Mouse (Mus musculus) heart, adult 2 months (tissue): ENCODE data around the gene Wdr18. TPM values are rescaled to one million over a fixed set of nuclear protein-coding genes. Genes with fewer than 3 reads are reported as not detected.

Experiments
- DNase-seq, 2 experiments: peaks; one replicate each; pipeline ENCODE4 v3.0.0; 2021
- H3K27ac ChIP-seq: fragments of 200-600 bp; 2 replicates; pipeline ENCODE4 v1.8.1; 2022
- H3K27me3 ChIP-seq: fragments of 200-500 bp; 2 replicates; pipeline ENCODE4 v1.6.1; 2012; ENCODE audit warnings: mild to moderate bottlenecking, low read length, inconsistent platforms, mixed read lengths; ENCODE audit not compliant: control insufficient read depth, insufficient read depth
- H3K36me3 ChIP-seq: fragments of 200-500 bp; 2 replicates; pipeline ENCODE4 v1.6.1; 2012; ENCODE audit warnings: low read length, inconsistent platforms; ENCODE audit not compliant: control insufficient read depth, insufficient read depth
- H3K4me1 ChIP-seq: fragments of 200-500 bp; 2 replicates; pipeline ENCODE4 v1.6.1; 2011; ENCODE audit warnings: low read length; ENCODE audit not compliant: control insufficient read depth, insufficient read depth
- H3K4me3 ChIP-seq: fragments of 200-600 bp; 2 replicates; pipeline ENCODE4 v1.8.1; 2022
- H3K79me2 ChIP-seq: fragments of 200-500 bp; replicated peaks from 2 replicates; pipeline ENCODE4 v1.6.1; 2012; ENCODE audit warnings: mild to moderate bottlenecking, inconsistent platforms, low read length, moderate library complexity, mixed read lengths; ENCODE audit not compliant: control insufficient read depth, insufficient read depth
- H3K9ac ChIP-seq: fragments of 200-500 bp; 2 replicates; pipeline ENCODE4 v1.6.1; 2012; ENCODE audit warnings: low read depth, mild to moderate bottlenecking, control low read depth, inconsistent platforms, low read length, mixed read lengths
- CTCF ChIP-seq: fragments of 200-600 bp; IDR thresholded peaks from 2 replicates; pipeline ENCODE4 v1.8.1; 2022; ENCODE audit warnings: antibody characterized with exemption, mild to moderate bottlenecking, moderate library complexity
- EP300 ChIP-seq: fragments of 200-500 bp; IDR thresholded peaks from 2 replicates; pipeline ENCODE4 v1.6.1; 2011; ENCODE audit warnings: low read depth, low read length, control low read depth; ENCODE audit not compliant: insufficient read depth
- POLR2A ChIP-seq: fragments of 200-500 bp; IDR thresholded peaks from 2 replicates; pipeline ENCODE4 v1.6.1; 2011; ENCODE audit warnings: mild to moderate bottlenecking, low read depth, low read length, control low read depth; ENCODE audit not compliant: insufficient read depth
- WGBS: fragments of 180-500 bp; shearing (Covaris S2); methylation state at CpG from one replicate; pipeline ENCODE4 v1.1.7; 2018; 5-methylcytosine and 5-hydroxymethylcytosine counted together
- intact Hi-C: fragments of 180-260 bp; cut with DNase I; formaldehyde crosslinking; loops from one replicate; pipeline ENCODE4 v1.15.1; 2025
- polyA plus RNA-seq: library from polyadenylated mRNA; depleted of rRNA; stranded (reverse); fragments of >200 nt; gene quantifications from 2 replicates; pipeline ENCODE4 v1.2.3, GENCODE M21; 2012
- total RNA-seq, 2 experiments: library from RNA; stranded (reverse); gene quantifications; 2 replicates each; pipeline ENCODE4 v1.2.3; 2021

Wdr18 gene
- total and polyA plus RNA-seq, 3 experiments = 27.8 to 32.2 (median 29.4) TPM

DNA sequence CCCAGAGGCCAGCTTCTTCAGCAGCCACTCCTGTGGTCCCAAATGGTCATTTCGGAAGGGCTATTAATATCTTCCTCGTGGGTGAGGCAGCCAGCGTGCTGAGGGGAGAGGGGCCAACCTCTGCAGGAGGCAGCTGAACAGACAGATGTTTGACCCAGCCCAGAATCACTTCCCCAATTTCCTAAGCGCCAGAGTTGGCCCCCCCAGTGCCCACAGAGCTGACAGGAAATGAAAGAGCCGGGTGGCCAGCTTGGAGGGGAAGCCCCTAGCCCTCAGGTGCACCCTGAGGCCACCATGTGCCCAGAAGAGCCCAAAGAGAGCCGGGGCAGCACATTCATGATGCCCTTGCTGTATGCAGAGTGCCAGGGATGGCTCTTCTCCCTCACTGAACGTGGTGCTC lies 19.2 kb upstream of the Wdr18 start:
- Histone ChIP-seq H3K27me3 (no peaks in the 10 kb centered on the region), H3K9ac (no peak overlapping the region), H3K36me3 (no peaks in the 10 kb centered on the region), H3K27ac (no peak overlapping the region), H3K4me1 (peaks cover 7% of the 10 kb centered on the region), H3K79me2 (no peaks in the 10 kb centered on the region), H3K4me3 (no peak overlapping the region)
- TF ChIP-seq CTCF = no peak
- 0 out of 2 replicates have a peak, but pooled peaks have one; percentile 45 for TF ChIP-seq EP300
- no peak for TF ChIP-seq POLR2A
- peak in 1 of 2 experiments; percentile 77 for DNase-seq
- WGBS = 36% methylated on average over 7 of the region's 7 CpGs
- intact Hi-C loops = no loop called here

GRCm38 (mm10) chr10:79942988-79943387 lies 17.0 kb upstream of the Wdr18 start:
- DNase-seq = no peak
- no peaks in the 10 kb centered on the region for H3K79me2 ChIP-seq
- no peak for TF ChIP-seq EP300
- H3K4me3 ChIP-seq = no peak overlapping the region
- H3K36me3 ChIP-seq = no peaks in the 10 kb centered on the region
- WGBS = 88% methylated on average over 1 of the region's 1 CpGs
- no peaks in the 10 kb centered on the region for H3K4me1 ChIP-seq
- H3K27me3 ChIP-seq = no peaks in the 10 kb centered on the region
- H3K9ac ChIP-seq = no peak overlapping the region
- no peak overlapping the region for H3K27ac ChIP-seq
- intact Hi-C loops = no loop called here

DNA sequence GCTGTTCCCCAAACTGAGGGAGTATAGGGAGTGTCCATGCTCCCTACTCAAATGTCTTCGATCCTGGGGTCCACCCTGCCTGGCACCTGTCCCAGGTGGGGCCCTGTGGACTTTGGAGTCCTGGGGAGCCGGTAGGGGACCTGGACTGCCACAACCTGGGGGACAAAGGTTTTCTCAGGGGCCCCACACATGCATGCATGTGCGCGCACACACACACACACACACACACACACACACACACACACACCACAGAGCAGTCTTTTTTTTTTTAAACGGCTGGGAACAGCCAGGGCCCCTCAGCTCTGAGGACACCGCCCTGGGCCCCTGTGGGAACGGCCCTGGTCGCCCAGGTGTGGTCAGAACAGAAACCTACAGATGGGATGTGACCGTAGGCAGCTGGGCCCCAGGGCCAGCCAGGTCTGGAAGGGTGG lies 16.5 kb upstream of the Wdr18 start:
- Histone ChIP-seq H3K9ac (no peak overlapping the region), H3K36me3 (no peaks in the 10 kb centered on the region), H3K79me2 (no peaks in the 10 kb centered on the region), H3K4me3 (no peak overlapping the region), H3K27me3 (no peaks in the 10 kb centered on the region), H3K27ac (no peak overlapping the region), H3K4me1 (no peaks in the 10 kb centered on the region)
- TF ChIP-seq EP300 = no peak
- TF ChIP-seq POLR2A = no peak
- TF ChIP-seq CTCF = no peak
- intact Hi-C loops = no loop called here
- no peak for DNase-seq
- WGBS = 89% methylated on average over 9 of the region's 9 CpGs

DNA sequence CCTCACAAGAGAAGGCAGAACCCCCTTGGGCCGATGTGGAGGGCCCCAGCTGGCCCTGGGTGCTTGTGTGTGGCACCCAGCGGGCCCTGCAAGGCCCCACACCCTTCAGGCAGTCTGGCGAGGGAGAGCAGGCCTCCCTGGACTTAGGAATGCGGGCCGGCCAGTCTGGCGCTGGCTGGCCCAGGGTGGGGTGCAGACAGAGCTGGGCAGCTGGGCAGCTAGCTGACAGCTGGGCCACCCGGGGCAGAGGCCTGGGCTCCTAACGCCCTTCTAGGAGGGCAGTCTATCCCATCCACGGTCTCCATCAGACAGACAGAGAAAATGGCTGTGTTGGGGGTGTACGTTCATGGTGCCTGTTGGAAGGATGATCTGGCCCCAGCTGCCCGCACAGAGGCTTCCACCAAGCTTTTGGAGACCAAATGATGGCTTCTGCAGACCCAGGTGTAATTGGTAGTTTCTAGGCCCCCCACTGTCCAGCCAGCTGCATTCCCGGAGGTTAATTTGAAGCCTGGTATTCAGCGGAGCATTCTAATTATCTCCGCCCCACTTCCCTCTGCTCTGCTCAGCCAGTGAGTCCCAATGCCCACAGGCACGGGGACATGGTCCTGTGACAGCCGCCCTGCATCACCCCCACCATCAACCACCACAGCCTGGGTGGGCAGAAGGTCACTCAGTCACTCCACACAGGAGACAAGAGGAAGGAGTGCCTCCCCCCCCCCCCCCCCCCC lies 14.3 kb upstream of the Wdr18 start:
- Histone ChIP-seq H3K27ac (no peak overlapping the region), H3K79me2 (no peaks in the 10 kb centered on the region), H3K4me1 (no peaks in the 10 kb centered on the region), H3K4me3 (no peak overlapping the region), H3K9ac (no peak overlapping the region), H3K36me3 (no peaks in the 10 kb centered on the region), H3K27me3 (no peaks in the 10 kb centered on the region)
- TF ChIP-seq CTCF = no peak
- no peak for TF ChIP-seq POLR2A
- TF ChIP-seq EP300 = no peak
- 80% methylated on average over 16 of the region's 16 CpGs for WGBS
- no peak for DNase-seq
- intact Hi-C loops = no loop called here

- H3K36me3 ChIP-seq = no peaks in the 10 kb centered on the region
- TF ChIP-seq EP300 (no peak), POLR2A (no peak), CTCF (no peak)
- 61% methylated on average over 7 of the region's 7 CpGs for WGBS
- H3K4me3 ChIP-seq = no peak overlapping the region
- no peaks in the 10 kb centered on the region for H3K27me3 ChIP-seq
- no peaks in the 10 kb centered on the region for H3K79me2 ChIP-seq
- DNase-seq = no peak
- intact Hi-C loops = no loop called here
- no peaks in the 10 kb centered on the region for H3K4me1 ChIP-seq
- no peak overlapping the region for H3K27ac ChIP-seq
- H3K9ac ChIP-seq = no peak overlapping the region
Measured at GRCm38 (mm10) chr10:79946752-79947322, 13.1 kb upstream of the Wdr18 start.

GRCm38 (mm10) chr10:79947502-79947901 lies 12.4 kb upstream of the Wdr18 start:
- no peak for DNase-seq
- H3K27me3 ChIP-seq = no peaks in the 10 kb centered on the region
- no peak overlapping the region for H3K4me3 ChIP-seq
- no peak overlapping the region for H3K9ac ChIP-seq
- no peak overlapping the region for H3K27ac ChIP-seq
- no peaks in the 10 kb centered on the region for H3K4me1 ChIP-seq
- no peaks in the 10 kb centered on the region for H3K36me3 ChIP-seq
- H3K79me2 ChIP-seq = no peaks in the 10 kb centered on the region
- TF ChIP-seq CTCF (no peak), POLR2A (no peak), EP300 (no peak)
- intact Hi-C loops = no loop called here
- WGBS = 74% methylated on average over 6 of the region's 6 CpGs
